Mouse (Mus musculus) C2C12 (cell line): ENCODE measurements around the gene Ccdc96. TPM values are rescaled to one million over a fixed set of nuclear protein-coding genes. Genes with fewer than 3 reads are reported as not detected.

Experiments used
- H3K27me3 ChIP-seq: one replicate; pipeline ENCODE4 v1.6.1; 2011; ENCODE audit not compliant: control insufficient read depth, insufficient read depth, insufficient read length
- H3K36me3 ChIP-seq: one replicate; pipeline ENCODE4 v1.6.1; 2011; ENCODE audit not compliant: control insufficient read depth, insufficient read depth
- H3K4me3 ChIP-seq: one replicate; pipeline ENCODE4 v1.5.1; 2011; ENCODE audit warnings: mild to moderate bottlenecking, control low read depth; ENCODE audit not compliant: poor library complexity, insufficient read depth, severe bottlenecking
- H3K79me2 ChIP-seq: one replicate; pipeline ENCODE4 v1.6.1; 2011; ENCODE audit not compliant: control insufficient read depth, insufficient read depth
- H3K79me3 ChIP-seq: one replicate; pipeline ENCODE4 v1.6.1; 2011; ENCODE audit warnings: low read depth, control low read depth
- H3ac ChIP-seq: one replicate; pipeline ENCODE3; 2011; ENCODE audit warnings: low read depth; ENCODE audit not compliant: control insufficient read depth, insufficient read length
- CEBPB ChIP-seq: IDR thresholded peaks from one replicate; pipeline ENCODE4 v1.6.1; 2011; ENCODE audit warnings: low read depth, mild to moderate bottlenecking, control low read depth, moderate library complexity
- CTCF ChIP-seq: IDR thresholded peaks from one replicate; pipeline ENCODE4 v1.5.1; 2011; ENCODE audit not compliant: control insufficient read depth, insufficient read depth, insufficient read length
- FOSL1 ChIP-seq: IDR thresholded peaks from one replicate; pipeline ENCODE4 v1.8.0; 2011; ENCODE audit warnings: mild to moderate bottlenecking, low read length; ENCODE audit not compliant: poor library complexity, insufficient read depth, severe bottlenecking
- MAX ChIP-seq: IDR thresholded peaks from one replicate; pipeline ENCODE4 v1.6.1; 2011; ENCODE audit warnings: mild to moderate bottlenecking, control low read depth
- MYOD1 ChIP-seq: IDR thresholded peaks from one replicate; pipeline ENCODE4 v1.6.1; 2011; ENCODE audit warnings: low read depth; ENCODE audit not compliant: control insufficient read depth, insufficient read length
- MYOG ChIP-seq: IDR thresholded peaks from one replicate; pipeline ENCODE4 v1.6.1; 2011; ENCODE audit not compliant: control insufficient read depth, insufficient read length; ENCODE audit errors: extremely low read depth
- USF1 ChIP-seq: IDR thresholded peaks from one replicate; pipeline ENCODE4 v1.6.1; 2011; ENCODE audit warnings: low read depth, mild to moderate bottlenecking, control low read depth, moderate library complexity
- polyA plus RNA-seq: library from polyadenylated mRNA; unstranded; fragments of >200 nt; fragmentation: generic; extraction: Trizol; gene quantifications from one replicate; pipeline ENCODE4 v1.2.1, GENCODE M21; 2012; ENCODE audit warnings: missing spikeins

The Ccdc96 gene
- polyA plus RNA-seq, 1 experiment: 0.42 TPM

GRCm38 (mm10) chr5:36534455-36535030 lies 50.2 kb downstream of the Ccdc96 start:
- no peak for TF ChIP-seq MYOG
- TF ChIP-seq FOSL1: no peak
- no peak for TF ChIP-seq CEBPB
- TF ChIP-seq MYOD1: no peak
- no peak for TF ChIP-seq USF1
- Histone ChIP-seq H3K79me3 (no peaks in the 10 kb centered on the region), H3K27me3 (no peaks in the 10 kb centered on the region), H3K36me3 (no peaks in the 10 kb centered on the region), H3K79me2 (peaks cover 6% of the 10 kb centered on the region), H3K4me3 (no peak overlapping the region), H3ac (no peak overlapping the region)

DNA sequence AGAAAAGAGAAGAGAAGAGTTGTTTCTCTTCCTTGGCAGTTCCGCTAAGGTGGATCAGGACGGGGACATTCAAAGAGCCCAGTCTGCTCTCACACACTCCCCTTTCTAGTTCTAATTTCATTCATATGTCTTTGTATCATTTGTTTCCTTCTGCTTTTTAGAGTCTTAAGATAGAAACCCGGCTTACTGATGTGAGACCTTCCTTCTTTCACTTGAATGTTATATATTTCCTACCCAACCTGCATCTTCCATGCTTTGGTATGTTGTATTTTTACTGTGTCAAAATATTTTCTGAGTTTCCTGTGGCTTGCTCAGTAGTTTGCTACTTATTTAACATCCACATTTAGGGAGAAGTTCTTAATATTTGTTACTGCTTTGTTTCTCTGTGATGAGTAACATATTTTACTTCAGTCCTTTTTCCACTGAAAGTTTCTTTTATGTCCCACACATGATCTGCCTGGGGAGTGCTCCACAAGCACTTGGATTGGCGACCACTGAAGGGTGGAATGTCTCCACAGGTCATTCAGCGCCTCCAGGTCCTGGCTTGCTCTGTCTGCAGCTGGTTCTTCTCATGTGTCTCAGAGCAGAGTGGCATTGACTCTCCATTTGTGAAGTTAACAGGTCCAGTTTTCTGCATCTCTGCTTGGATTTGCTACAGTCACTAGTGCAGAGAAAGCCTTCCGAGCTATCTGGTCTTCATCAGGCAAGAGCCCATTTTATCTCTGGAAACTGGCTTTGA lies 51.2 kb downstream of the Ccdc96 start:
- H3K4me3 ChIP-seq: no peak overlapping the region
- H3K79me3 ChIP-seq: no peaks in the 10 kb centered on the region
- no peaks in the 10 kb centered on the region for H3K36me3 ChIP-seq
- H3K79me2 ChIP-seq: no peaks in the 10 kb centered on the region
- TF ChIP-seq CEBPB: no peak
- TF ChIP-seq CTCF: no peak
- no peak for TF ChIP-seq MYOG
- TF ChIP-seq FOSL1: no peak
- TF ChIP-seq USF1: no peak
- TF ChIP-seq MAX: no peak
- no peak for TF ChIP-seq MYOD1
- no peak overlapping the region for H3ac ChIP-seq
- H3K27me3 ChIP-seq: no peaks in the 10 kb centered on the region

GRCm38 (mm10) chr5:36536424-36536823 lies 52.0 kb downstream of the Ccdc96 start:
- H3ac ChIP-seq: no peak overlapping the region
- H3K4me3 ChIP-seq: no peak overlapping the region
- no peaks in the 10 kb centered on the region for H3K36me3 ChIP-seq
- H3K79me2 ChIP-seq: no peaks in the 10 kb centered on the region
- no peak for TF ChIP-seq MAX
- no peak for TF ChIP-seq CEBPB
- TF ChIP-seq USF1: no peak
- no peak for TF ChIP-seq FOSL1
- no peak for TF ChIP-seq MYOD1
- no peak for TF ChIP-seq CTCF
- TF ChIP-seq MYOG: no peak
- H3K79me3 ChIP-seq: no peaks in the 10 kb centered on the region
- H3K27me3 ChIP-seq: no peaks in the 10 kb centered on the region

Other genes with a start within 250 kb of the Ccdc96 start
- 67.7 TPM for gene Sorcs2, start 86.4 kb upstream of the Ccdc96 start, polyA plus RNA-seq
- 47.3 TPM for gene Grpel1, start 19.6 kb upstream of the Ccdc96 start, polyA plus RNA-seq
- 10.2 TPM for gene Tada2b, start 303 bp upstream of the Ccdc96 start, polyA plus RNA-seq
- gene Tbc1d14, start 108.7 kb downstream of the Ccdc96 start, polyA plus RNA-seq: 10.7 TPM
- 8.6 TPM for gene D5Ertd579e, start 211.4 kb downstream of the Ccdc96 start, polyA plus RNA-seq